Mouse (Mus musculus): ENCODE data around the gene Scpep1. TPM values are rescaled to one million over a fixed set of nuclear protein-coding genes. Genes with fewer than 3 reads are reported as not detected.

Gene Scpep1
- total RNA-seq, 4 experiments from 2014 or later = 18.7 to 25.9 (median 22.0) TPM

GRCm38 (mm10) chr11:88884376-88885065 lies 70.7 kb downstream of the Scpep1 start:
- no peak for DNase-seq (ENCODE audit: low spot score in 2 of 2)

GRCm38 (mm10) chr11:88878011-88878410 lies 77.3 kb downstream of the Scpep1 start:
- DNase-seq (ENCODE audit: low spot score in 2 of 2) = no peak

Other genes with a start within 250 kb of the Scpep1 start
- gene Msi2, start 237.0 kb downstream of the Scpep1 start, total RNA-seq (2022) = 100 to 1,000 TPM; 129 to 155 (median 139) TPM
- gene Akap1, start 90.9 kb downstream of the Scpep1 start, total RNA-seq (2022) = 10 to 100 TPM; 41.6 to 46.5 (median 43.0) TPM
- not detected for gene Elobl, start 11.5 kb upstream of the Scpep1 start, total RNA-seq (2022)
- gene Coil, start 14.8 kb upstream of the Scpep1 start, total RNA-seq (2022) = 10 to 100 TPM; 20.2 to 21.6 (median 21.0) TPM
- gene Trim25, start 43.9 kb upstream of the Scpep1 start, total RNA-seq (2022) = 1 to 10 TPM; 4.6 to 6.3 (median 5.7) TPM
- 10 to 100 TPM; 50.3 to 60.2 (median 53.3) TPM for gene Dgke, start 111.4 kb upstream of the Scpep1 start, total RNA-seq (2022)
- gene Gm525, start 118.4 kb upstream of the Scpep1 start, total RNA-seq (2022) = not detected

All from left cerebral cortex, adult 8-10 months (tissue).